Mouse (Mus musculus): ENCODE measurements around the gene Pms2. TPM values are rescaled to one million over a fixed set of nuclear protein-coding genes. Genes with fewer than 3 reads are reported as not detected.

Pms2 gene
- total RNA-seq, 2 experiments from 2014 or later, result 21.3 to 21.8 TPM

Other genes starting within 250 kb of the Pms2 start
- 10 to 100 TPM; 21.2 to 22.3 TPM for gene Usp42, start 177.7 kb upstream of the Pms2 start, total RNA-seq (2021)
- gene Eif2ak1, start 92.2 kb upstream of the Pms2 start, total RNA-seq (2021), result 10 to 100 TPM; 39.8 to 42.7 TPM
- gene Ankrd61, start 12.3 kb upstream of the Pms2 start, total RNA-seq (2021), result under 1 TPM; 0.20 to 0.28 TPM
- 10 to 100 TPM; 36.1 to 39.7 TPM for gene Aimp2, start 117 bp upstream of the Pms2 start, total RNA-seq (2021)
- under 1 TPM; 0.79 to 0.98 TPM for gene Gm42421, start 18.2 kb downstream of the Pms2 start, total RNA-seq (2021)
- gene Rsph10b, start 23.1 kb downstream of the Pms2 start, total RNA-seq (2021), result 1 to 10 TPM; 1.6 to 3.4 TPM
- gene Ccz1, start 104.9 kb downstream of the Pms2 start, total RNA-seq (2021), result 10 to 100 TPM; 74.8 to 76.8 TPM
- not detected for gene Ocm, start 116.7 kb downstream of the Pms2 start, total RNA-seq (2021)
- gene Lmtk2, start 190.5 kb downstream of the Pms2 start, total RNA-seq (2021), result 10 to 100 TPM; 26.1 to 26.2 TPM

Measured in adrenal gland, postnatal 4 days (tissue).